Mouse (Mus musculus): ENCODE measurements at regions not wholly inside any gene's neighbourhood (a gene's known extent, or its start where the extent isn't known, plus 50 kb on each side); places are given as distances from the start of the nearest gene placed in this dataset.

GRCm38 (mm10) chr2:118035333-118035732, 76.3 kb upstream of the Thbs1 start:
- no peak overlapping the region for H3K4me3 ChIP-seq (ENCODE audit: extremely low read depth, insufficient read depth, insufficient read length)
- WGBS: 98% methylated on average over 1 of the region's 1 CpGs
- TF ChIP-seq POLR2A (IDR thresholded peaks at IDR 0.05; ENCODE audit: low read depth, low read length): no peak
- no peak for TF ChIP-seq CTCF (IDR thresholded peaks at IDR 0.05; ENCODE audit: extremely low read depth, insufficient read depth, insufficient read length, insufficient replicate concordance)
- H3K27ac ChIP-seq (ENCODE audit: insufficient read depth, low read length): no peak overlapping the region
- H3K27me3 ChIP-seq (ENCODE audit: control insufficient read depth, insufficient read depth, low read length): no peaks in the 10 kb centered on the region
- no peaks in the 10 kb centered on the region for H3K36me3 ChIP-seq (ENCODE audit: control insufficient read depth, insufficient read depth, low read length)
- no peak for DNase-seq (ENCODE audit: low read depth in 1 of 2, low spot score in 2 of 2)
- no peaks in the 10 kb centered on the region for H3K4me1 ChIP-seq (ENCODE audit: control insufficient read depth, insufficient read depth, insufficient read length)

GRCm38 (mm10) chr2:118038859-118039818, 72.5 kb upstream of the Thbs1 start:
- no peaks in the 10 kb centered on the region for H3K36me3 ChIP-seq (ENCODE audit: control insufficient read depth, insufficient read depth, low read length)
- no peak for DNase-seq (ENCODE audit: low read depth in 1 of 2, low spot score in 2 of 2)
- no peak overlapping the region for H3K4me3 ChIP-seq (ENCODE audit: extremely low read depth, insufficient read depth, insufficient read length)
- no peak overlapping the region for H3K27ac ChIP-seq (ENCODE audit: insufficient read depth, low read length)
- TF ChIP-seq POLR2A (IDR thresholded peaks at IDR 0.05; ENCODE audit: low read depth, low read length) (no peak), CTCF (IDR thresholded peaks at IDR 0.05; ENCODE audit: extremely low read depth, insufficient read depth, insufficient read length, insufficient replicate concordance) (no peak)
- H3K4me1 ChIP-seq (ENCODE audit: control insufficient read depth, insufficient read depth, insufficient read length): no peaks in the 10 kb centered on the region
- WGBS: 86% methylated on average over 16 of the region's 16 CpGs
- no peaks in the 10 kb centered on the region for H3K27me3 ChIP-seq (ENCODE audit: control insufficient read depth, insufficient read depth, low read length)

GRCm38 (mm10) chr2:118039819-118040206, 71.9 kb upstream of the Thbs1 start:
- no peak overlapping the region for H3K4me3 ChIP-seq (ENCODE audit: extremely low read depth, insufficient read depth, insufficient read length)
- no peaks in the 10 kb centered on the region for H3K27me3 ChIP-seq (ENCODE audit: control insufficient read depth, insufficient read depth, low read length)
- H3K27ac ChIP-seq (ENCODE audit: insufficient read depth, low read length): no peak overlapping the region
- DNase-seq (ENCODE audit: low read depth in 1 of 2, low spot score in 2 of 2): no peak
- no peaks in the 10 kb centered on the region for H3K36me3 ChIP-seq (ENCODE audit: control insufficient read depth, insufficient read depth, low read length)
- no peak for TF ChIP-seq CTCF (IDR thresholded peaks at IDR 0.05; ENCODE audit: extremely low read depth, insufficient read depth, insufficient read length, insufficient replicate concordance)
- TF ChIP-seq POLR2A (IDR thresholded peaks at IDR 0.05; ENCODE audit: low read depth, low read length): no peak
- H3K4me1 ChIP-seq (ENCODE audit: control insufficient read depth, insufficient read depth, insufficient read length): no peaks in the 10 kb centered on the region
- WGBS: 84% methylated on average over 4 of the region's 4 CpGs

GRCm38 (mm10) chr2:118042380-118043055, 69.2 kb upstream of the Thbs1 start:
- Histone ChIP-seq H3K36me3 (ENCODE audit: control insufficient read depth, insufficient read depth, low read length) (no peaks in the 10 kb centered on the region), H3K4me3 (ENCODE audit: extremely low read depth, insufficient read depth, insufficient read length) (no peak overlapping the region), H3K27ac (ENCODE audit: insufficient read depth, low read length) (no peak overlapping the region), H3K4me1 (ENCODE audit: control insufficient read depth, insufficient read depth, insufficient read length) (no peaks in the 10 kb centered on the region), H3K27me3 (ENCODE audit: control insufficient read depth, insufficient read depth, low read length) (no peaks in the 10 kb centered on the region)
- DNase-seq (ENCODE audit: low read depth in 1 of 2, low spot score in 2 of 2): no peak
- TF ChIP-seq POLR2A (IDR thresholded peaks at IDR 0.05; ENCODE audit: low read depth, low read length) (no peak), CTCF (IDR thresholded peaks at IDR 0.05; ENCODE audit: extremely low read depth, insufficient read depth, insufficient read length, insufficient replicate concordance) (no peak)
- 84% methylated on average over 5 of the region's 5 CpGs for WGBS

- H3K4me1 ChIP-seq (ENCODE audit: control insufficient read depth, insufficient read depth, insufficient read length): no peaks in the 10 kb centered on the region
- H3K4me3 ChIP-seq (ENCODE audit: extremely low read depth, insufficient read depth, insufficient read length): no peak overlapping the region
- H3K27ac ChIP-seq (ENCODE audit: insufficient read depth, low read length): no peak overlapping the region
- DNase-seq (ENCODE audit: low read depth in 1 of 2, low spot score in 2 of 2): no peak
- WGBS: 83% methylated on average over 1 of the region's 1 CpGs
- no peak for TF ChIP-seq CTCF (IDR thresholded peaks at IDR 0.05; ENCODE audit: extremely low read depth, insufficient read depth, insufficient read length, insufficient replicate concordance)
- no peak for TF ChIP-seq POLR2A (IDR thresholded peaks at IDR 0.05; ENCODE audit: low read depth, low read length)
- H3K27me3 ChIP-seq (ENCODE audit: control insufficient read depth, insufficient read depth, low read length): no peaks in the 10 kb centered on the region
- no peaks in the 10 kb centered on the region for H3K36me3 ChIP-seq (ENCODE audit: control insufficient read depth, insufficient read depth, low read length)
Observed at GRCm38 (mm10) chr2:118044666-118045065, 67.0 kb upstream of the Thbs1 start.

- WGBS: 81% methylated on average over 2 of the region's 2 CpGs
- Histone ChIP-seq H3K4me3 (ENCODE audit: extremely low read depth, insufficient read depth, insufficient read length) (no peak overlapping the region), H3K27me3 (ENCODE audit: control insufficient read depth, insufficient read depth, low read length) (no peaks in the 10 kb centered on the region), H3K36me3 (ENCODE audit: control insufficient read depth, insufficient read depth, low read length) (no peaks in the 10 kb centered on the region), H3K27ac (ENCODE audit: insufficient read depth, low read length) (no peak overlapping the region), H3K4me1 (ENCODE audit: control insufficient read depth, insufficient read depth, insufficient read length) (no peaks in the 10 kb centered on the region)
- TF ChIP-seq CTCF (IDR thresholded peaks at IDR 0.05; ENCODE audit: extremely low read depth, insufficient read depth, insufficient read length, insufficient replicate concordance) (no peak), POLR2A (IDR thresholded peaks at IDR 0.05; ENCODE audit: low read depth, low read length) (no peak)
- no peak for DNase-seq (ENCODE audit: low read depth in 1 of 2, low spot score in 2 of 2)
Observed at GRCm38 (mm10) chr2:118050326-118050725, 61.4 kb upstream of the Thbs1 start.

All from spleen, adult 2 months (tissue).